Mouse (Mus musculus): ENCODE measurements around the gene Olfr1033.
"Not testable (repeated sequence)": the region's sequence is repeated elsewhere in the genome, so short reads cannot be mapped to it uniquely, and the experiment has no call there.

The Olfr1033 gene

DNA sequence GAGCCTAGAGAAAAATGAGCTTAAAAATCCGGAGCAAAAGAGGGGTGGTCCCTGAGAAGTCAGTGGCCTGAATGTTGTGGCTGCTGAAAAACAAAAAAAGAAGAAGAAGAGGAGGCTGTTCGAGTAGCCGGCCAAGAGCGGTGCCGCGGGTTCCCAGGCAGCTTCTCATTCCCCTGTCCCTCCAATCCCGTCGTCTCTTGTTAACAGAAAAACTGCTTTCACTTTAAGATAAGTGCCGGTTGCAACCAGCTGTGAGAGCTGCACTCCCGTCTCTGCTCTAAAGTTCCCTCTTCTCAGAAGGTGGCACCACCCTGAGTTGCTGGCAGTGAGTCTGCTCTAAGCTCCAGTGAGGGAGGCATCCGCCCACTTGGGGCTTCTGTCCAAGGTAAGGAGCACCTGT is at the start of gene Olfr1033:
Olfr1033 (plus strand) TSS at position 228 of the 400 bp plus-strand sequence.
- not testable (repeated sequence) for DNase-seq (ENCODE audit: low read depth, low spot score)

GRCm38 (mm10) chr2:85973595-85973994 is 46.8 kb upstream of the Olfr1033 start, which contains the start of gene Olfr1029:
Gene Olfr1029, plus strand, starts transcription at chr2:85973895.
- no peak for DNase-seq (ENCODE audit: low read depth, low spot score)

GRCm38 (mm10) chr2:85978976-85979375 is 41.5 kb upstream of the Olfr1033 start, which contains the start of gene Olfr1030:
Gene Olfr1030, plus strand, starts transcription at chr2:85979276.
- DNase-seq (ENCODE audit: low read depth, low spot score) = no peak

DNA sequence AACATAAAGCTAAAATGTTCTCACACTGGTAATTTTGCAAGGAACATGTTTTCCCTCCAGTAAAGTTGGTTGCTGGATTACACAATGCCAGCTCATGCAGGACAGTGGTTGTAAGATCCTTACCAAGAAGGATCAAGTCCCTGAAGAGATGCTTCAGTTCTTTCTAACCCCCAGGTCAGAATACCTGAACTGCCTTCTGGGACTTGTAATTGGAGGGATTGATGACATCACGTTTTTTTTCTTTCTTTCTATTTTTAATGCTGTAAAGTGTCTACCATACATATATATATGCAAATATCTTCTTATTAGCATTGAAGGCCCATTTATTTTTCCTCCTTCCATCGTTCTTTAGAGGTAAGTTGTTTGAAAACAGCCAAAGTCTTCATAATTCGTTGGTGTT is 30.4 kb upstream of the Olfr1033 start, which contains the start of gene Olfr1031:
Olfr1031 (plus strand) TSS at position 301 of the 400 bp plus-strand sequence.
- no peak for DNase-seq (ENCODE audit: low read depth, low spot score)

GRCm38 (mm10) chr2:86005240-86005639 is 15.2 kb upstream of the Olfr1033 start, which contains the start of gene Olfr1032:
Gene Olfr1032, plus strand, starts transcription at chr2:86005540.
- DNase-seq (ENCODE audit: low read depth, low spot score) = no peak

DNA sequence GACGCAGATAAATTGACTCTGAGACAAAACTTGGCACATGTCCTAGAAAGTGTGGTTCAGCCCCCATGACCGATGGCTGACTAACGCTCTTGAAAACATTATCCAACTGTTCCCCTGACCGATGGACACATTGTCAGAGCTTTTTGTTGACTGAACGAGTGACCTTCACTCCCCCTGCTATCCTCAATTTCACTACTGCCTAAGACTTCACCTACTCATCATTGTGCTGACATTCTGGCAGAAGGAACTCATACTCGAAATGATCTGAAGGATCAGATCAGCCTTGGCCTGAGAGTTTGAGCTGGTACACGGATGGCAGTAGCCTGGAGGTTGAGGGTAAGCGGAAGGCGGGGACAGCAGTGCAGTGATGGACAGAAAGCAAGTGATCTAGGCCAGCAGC is 1.1 kb downstream of the Olfr1033 start:
- DNase-seq (ENCODE audit: low read depth, low spot score) = not testable (repeated sequence)

GRCm38 (mm10) chr2:86045561-86045960 is 25.1 kb downstream of the Olfr1033 start, which contains the start of gene Olfr1034:
Gene Olfr1034, plus strand, starts transcription at chr2:86045861.
- DNase-seq (ENCODE audit: low read depth, low spot score) = no peak

GRCm38 (mm10) chr2:86050777-86051176 is 30.3 kb downstream of the Olfr1033 start:
- not testable (repeated sequence) for DNase-seq (ENCODE audit: low read depth, low spot score)

GRCm38 (mm10) chr2:86063766-86064165 is 43.3 kb downstream of the Olfr1033 start:
- DNase-seq (ENCODE audit: low read depth, low spot score) = not testable (repeated sequence)

- no peak for DNase-seq (ENCODE audit: low read depth, low spot score)
These were observed 49.8 kb downstream of the Olfr1033 start for GRCm38 (mm10) chr2:86070189-86070588.

DNA sequence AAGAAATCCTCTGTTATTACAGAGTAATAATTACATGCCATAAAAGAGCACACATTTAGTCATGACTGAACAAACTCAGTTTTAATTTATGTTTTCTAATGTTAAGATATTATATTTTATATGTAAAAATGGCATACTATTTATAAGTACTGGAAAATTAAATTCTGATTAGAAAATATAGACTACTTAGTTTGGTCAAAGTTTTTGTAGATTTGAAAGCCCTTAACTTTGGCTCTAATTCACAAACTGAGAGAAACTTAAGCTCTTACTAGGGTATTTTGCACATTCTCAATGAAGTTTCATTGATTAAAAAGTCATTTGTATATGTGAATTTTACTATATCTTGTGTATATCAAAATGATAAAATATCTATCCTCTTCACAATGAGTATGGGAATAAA is 53.3 kb downstream of the Olfr1033 start, which contains the start of gene Olfr1036:
Olfr1036 (plus strand) TSS at position 301 of the 400 bp plus-strand sequence.
- DNase-seq (ENCODE audit: low read depth, low spot score) = not testable (repeated sequence)

- not testable (repeated sequence) for DNase-seq (ENCODE audit: low read depth, low spot score)
These were observed 60.0 kb downstream of the Olfr1033 start for GRCm38 (mm10) chr2:86080478-86080877.

GRCm38 (mm10) chr2:86087285-86087684 is 66.9 kb downstream of the Olfr1033 start, which contains the start of gene Olfr1037:
Gene Olfr1037, minus strand, starts transcription at chr2:86087385.
- no peak for DNase-seq (ENCODE audit: low read depth, low spot score)

Data from embryo, embryonic 11.5 days (tissue).